Mouse (Mus musculus): ENCODE results near the gene Slc25a4.
A peak's percentile ranks its signal among the peaks of the same experiment; 100 is the strongest.
"Not testable (repeated sequence)": the region's sequence is repeated elsewhere in the genome, so short reads cannot be mapped to it uniquely, and the experiment has no call there.

Gene Slc25a4

DNA sequence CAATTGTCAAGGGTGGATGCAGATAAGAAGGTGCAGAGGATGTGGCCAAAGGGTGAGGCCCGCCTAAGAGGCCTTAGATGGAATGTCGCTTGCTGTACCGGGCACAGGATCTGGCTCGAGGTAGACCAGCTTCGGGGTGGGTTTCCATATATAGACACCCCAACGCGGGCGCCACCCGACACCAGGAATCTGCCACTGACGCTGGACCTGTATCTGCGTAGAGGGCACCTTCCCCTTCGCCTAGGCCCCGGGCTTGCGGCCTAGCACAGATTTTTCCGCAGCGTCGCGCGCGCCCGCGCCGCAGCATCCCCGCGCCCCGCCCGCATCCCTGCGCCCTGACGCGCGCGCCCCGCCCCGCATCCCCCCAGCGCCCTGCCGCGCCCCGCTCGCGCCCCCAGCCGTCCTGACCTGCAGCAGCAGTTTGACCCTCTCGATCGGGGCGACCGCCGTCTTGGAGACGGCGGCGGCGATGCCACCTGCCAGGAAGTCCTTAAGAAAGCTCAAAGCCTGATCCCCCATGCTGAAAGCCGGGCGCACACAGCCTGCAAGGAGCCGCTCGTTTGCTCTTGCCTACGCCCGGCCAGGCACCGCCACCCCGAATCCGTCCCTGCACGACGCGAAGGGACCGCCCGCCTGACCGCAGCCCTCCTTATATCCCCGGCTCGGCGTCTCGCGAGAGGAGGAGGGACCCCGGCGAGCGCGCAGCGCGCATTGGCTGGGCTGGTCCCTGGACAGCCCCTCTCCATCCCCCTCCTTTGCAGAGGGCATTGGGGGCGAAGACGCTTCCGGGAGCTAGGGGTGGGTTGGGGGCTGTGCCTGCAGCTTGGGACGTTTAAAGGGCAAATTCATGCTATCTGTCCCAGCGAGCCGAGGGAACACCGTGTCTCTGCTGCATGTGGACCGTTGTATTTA is at the start of gene Slc25a4:
Slc25a4 (minus strand) TSS at position 881 of the 912 bp plus-strand sequence.
- no peaks in the 10 kb centered on the region for H3K27me3 ChIP-seq (ENCODE audit: control insufficient read depth, insufficient read depth, low read length, poor library complexity, severe bottlenecking)
- H3K36me3 ChIP-seq (ENCODE audit: control insufficient read depth, insufficient read depth, low read length, poor library complexity, severe bottlenecking) = peaks cover 8% of the 10 kb centered on the region; the same call in 1 of the 2 replicates
- DNase-seq (ENCODE audit: low read depth, low spot score) = peak; percentile 90

DNA sequence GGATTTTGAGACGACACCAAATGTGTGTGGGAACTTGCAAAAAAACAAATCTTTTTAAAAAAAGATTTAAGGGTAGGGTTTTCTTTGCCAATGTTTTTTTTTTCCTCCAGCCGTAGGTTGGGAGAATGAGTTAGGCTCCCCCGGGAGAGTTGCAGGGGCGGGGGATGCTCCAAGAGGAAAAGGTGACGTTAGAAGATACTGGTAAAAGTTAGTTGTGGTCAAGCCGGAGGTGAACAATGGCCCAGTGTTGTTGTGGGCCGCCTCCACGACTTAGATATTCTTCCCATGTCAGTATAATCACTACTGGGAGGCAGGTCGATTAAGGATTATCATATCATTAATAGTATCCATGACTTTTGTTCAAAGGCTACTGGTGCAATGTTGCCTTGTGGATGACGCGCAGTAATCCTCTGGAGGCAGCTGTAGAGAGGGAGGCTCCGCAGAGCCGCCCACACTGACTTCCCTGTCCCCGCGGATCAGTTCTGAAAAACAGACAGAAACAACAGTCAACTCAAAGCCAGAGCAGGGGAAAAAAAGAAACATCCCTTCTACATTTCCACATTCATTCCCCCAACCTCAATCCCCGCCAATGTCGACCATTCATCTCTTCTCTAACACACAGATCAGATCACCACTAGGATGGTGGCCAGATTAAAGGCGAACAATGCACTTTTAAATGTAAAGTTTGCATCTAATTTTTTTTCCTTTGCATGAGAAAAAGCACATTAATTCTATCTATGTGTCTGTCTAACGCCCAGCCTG is 47.0 kb upstream of the Slc25a4 start:
- Histone ChIP-seq H3K36me3 (ENCODE audit: control insufficient read depth, insufficient read depth, low read length, poor library complexity, severe bottlenecking) (no peaks in the 10 kb centered on the region), H3K27me3 (ENCODE audit: control insufficient read depth, insufficient read depth, low read length, poor library complexity, severe bottlenecking) (no peaks in the 10 kb centered on the region)
- DNase-seq (ENCODE audit: low read depth, low spot score) = no peak

DNA sequence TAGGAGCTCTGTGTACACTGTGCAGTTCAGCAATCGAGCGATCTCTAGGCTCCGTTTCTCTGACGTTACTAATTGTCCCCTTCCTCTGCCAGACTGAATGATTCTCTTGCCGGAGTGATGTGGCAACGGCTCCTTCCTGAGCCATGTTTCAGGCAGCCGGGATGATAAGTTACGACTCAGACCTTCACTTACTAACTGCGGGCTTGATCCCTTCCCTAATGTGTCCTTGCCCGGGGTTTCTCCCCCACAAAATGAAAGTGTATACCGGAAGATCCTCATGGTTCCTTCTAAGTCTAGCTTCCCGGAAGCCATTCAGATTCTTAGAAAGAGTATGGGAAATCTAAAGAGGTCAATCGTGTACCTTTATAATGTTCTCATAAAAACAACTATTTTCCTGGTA is 41.4 kb upstream of the Slc25a4 start:
- Histone ChIP-seq H3K36me3 (ENCODE audit: control insufficient read depth, insufficient read depth, low read length, poor library complexity, severe bottlenecking) (no peaks in the 10 kb centered on the region), H3K27me3 (ENCODE audit: control insufficient read depth, insufficient read depth, low read length, poor library complexity, severe bottlenecking) (no peaks in the 10 kb centered on the region)
- no peak for DNase-seq (ENCODE audit: low read depth, low spot score)

DNA sequence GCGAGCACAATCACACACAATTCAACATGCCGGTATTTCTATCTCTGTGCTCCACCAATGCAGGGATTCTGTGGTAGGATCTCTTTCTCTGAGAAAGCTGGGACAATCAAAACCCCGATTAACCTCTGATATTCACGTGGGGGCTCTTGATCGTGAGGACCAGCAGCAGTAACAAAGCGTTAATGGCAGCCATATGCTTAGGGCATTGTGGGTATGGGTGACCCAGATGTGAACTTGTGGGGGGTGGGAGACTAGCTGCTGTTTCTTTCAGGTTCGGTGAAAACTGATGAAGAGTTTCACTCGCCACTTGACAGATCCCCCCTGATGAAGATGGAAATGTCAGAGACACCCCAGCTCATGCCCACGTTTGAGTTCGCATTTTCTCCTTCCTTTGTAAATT is 40.5 kb upstream of the Slc25a4 start:
- no peaks in the 10 kb centered on the region for H3K27me3 ChIP-seq (ENCODE audit: control insufficient read depth, insufficient read depth, low read length, poor library complexity, severe bottlenecking)
- no peak for DNase-seq (ENCODE audit: low read depth, low spot score)
- H3K36me3 ChIP-seq (ENCODE audit: control insufficient read depth, insufficient read depth, low read length, poor library complexity, severe bottlenecking) = no peaks in the 10 kb centered on the region

DNA sequence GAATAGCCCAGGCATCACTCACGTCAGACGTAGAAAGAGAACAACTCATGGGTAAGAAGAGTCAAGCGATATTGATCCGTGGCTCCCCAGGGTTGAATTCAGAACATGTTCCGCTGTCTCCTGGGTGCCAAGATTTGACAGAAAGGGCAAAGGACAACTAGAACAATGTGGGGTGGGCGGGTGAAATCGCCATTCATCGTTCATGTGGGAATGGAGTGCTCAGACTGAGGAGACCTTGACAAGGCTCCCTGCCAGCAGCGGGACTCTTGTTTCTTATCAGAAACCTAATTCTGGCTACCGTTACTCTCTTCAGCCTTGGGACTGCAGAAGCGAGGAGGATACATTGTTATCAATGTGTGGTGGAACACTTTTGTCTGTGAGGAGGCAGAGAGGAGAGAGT is 35.3 kb upstream of the Slc25a4 start:
- Histone ChIP-seq H3K36me3 (ENCODE audit: control insufficient read depth, insufficient read depth, low read length, poor library complexity, severe bottlenecking) (no peaks in the 10 kb centered on the region), H3K27me3 (ENCODE audit: control insufficient read depth, insufficient read depth, low read length, poor library complexity, severe bottlenecking) (no peaks in the 10 kb centered on the region)
- DNase-seq (ENCODE audit: low read depth, low spot score) = no peak

DNA sequence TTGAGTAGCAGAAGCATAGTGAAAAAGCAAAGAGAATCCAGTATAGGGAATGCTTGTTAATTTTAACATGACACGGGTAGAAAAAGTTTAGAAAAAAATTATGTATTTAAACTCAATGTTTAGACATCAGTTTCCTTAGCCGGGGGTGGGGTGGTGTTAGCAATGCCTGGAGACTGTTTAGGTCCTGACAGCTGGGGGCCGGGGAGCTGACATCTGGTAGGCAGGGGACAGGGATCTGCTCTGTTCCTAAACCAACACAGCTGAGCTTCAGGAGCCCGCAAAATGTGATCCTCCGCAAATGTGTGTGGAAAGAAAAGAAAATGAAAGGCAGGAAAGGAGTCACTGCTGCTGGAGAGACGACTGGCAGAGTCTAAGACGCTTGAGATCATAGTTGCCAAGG is 31.9 kb upstream of the Slc25a4 start:
- no peaks in the 10 kb centered on the region for H3K36me3 ChIP-seq (ENCODE audit: control insufficient read depth, insufficient read depth, low read length, poor library complexity, severe bottlenecking)
- DNase-seq (ENCODE audit: low read depth, low spot score) = no peak
- no peaks in the 10 kb centered on the region for H3K27me3 ChIP-seq (ENCODE audit: control insufficient read depth, insufficient read depth, low read length, poor library complexity, severe bottlenecking)

DNA sequence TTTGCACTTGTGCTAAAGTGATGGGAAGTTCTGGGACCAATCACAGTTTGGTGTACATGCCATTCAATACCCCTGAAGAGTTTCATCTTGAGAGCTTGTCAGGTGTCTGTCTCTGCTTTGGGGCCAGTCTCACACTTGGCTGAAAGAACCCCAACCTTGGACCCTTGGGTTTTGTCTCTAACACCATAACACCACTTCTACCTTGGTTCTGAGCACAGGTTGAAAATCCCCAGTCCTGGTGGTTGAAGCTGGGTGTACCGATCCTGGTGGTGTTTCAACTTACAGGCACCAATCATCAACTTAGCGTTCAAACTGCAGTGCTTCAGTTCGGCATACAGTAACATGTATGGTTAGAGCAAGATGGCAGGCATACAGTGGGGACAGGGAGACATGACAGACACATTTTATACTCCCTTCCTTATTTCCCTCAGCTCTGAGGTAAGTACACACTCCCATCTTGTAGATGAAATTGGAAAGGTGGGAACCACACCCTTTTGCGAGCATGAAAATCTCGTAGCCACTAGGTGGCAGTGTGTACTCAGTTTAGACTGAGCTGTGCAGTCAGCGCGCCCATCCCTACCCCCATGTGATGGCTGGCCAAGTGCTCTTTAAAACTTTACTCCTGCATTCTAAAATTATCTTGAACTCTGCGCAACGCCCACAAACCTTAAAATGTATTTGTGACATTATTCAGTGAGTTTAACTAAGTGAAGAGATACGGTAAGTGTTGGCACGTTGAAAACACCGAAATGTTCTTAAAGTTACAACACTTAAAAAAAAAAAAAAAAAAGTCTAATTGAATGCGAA is 30.7 kb upstream of the Slc25a4 start:
- Histone ChIP-seq H3K36me3 (ENCODE audit: control insufficient read depth, insufficient read depth, low read length, poor library complexity, severe bottlenecking) (no peaks in the 10 kb centered on the region), H3K27me3 (ENCODE audit: control insufficient read depth, insufficient read depth, low read length, poor library complexity, severe bottlenecking) (no peaks in the 10 kb centered on the region; the same call in 1 of the 2 replicates)
- DNase-seq (ENCODE audit: low read depth, low spot score) = peak; percentile 82

DNA sequence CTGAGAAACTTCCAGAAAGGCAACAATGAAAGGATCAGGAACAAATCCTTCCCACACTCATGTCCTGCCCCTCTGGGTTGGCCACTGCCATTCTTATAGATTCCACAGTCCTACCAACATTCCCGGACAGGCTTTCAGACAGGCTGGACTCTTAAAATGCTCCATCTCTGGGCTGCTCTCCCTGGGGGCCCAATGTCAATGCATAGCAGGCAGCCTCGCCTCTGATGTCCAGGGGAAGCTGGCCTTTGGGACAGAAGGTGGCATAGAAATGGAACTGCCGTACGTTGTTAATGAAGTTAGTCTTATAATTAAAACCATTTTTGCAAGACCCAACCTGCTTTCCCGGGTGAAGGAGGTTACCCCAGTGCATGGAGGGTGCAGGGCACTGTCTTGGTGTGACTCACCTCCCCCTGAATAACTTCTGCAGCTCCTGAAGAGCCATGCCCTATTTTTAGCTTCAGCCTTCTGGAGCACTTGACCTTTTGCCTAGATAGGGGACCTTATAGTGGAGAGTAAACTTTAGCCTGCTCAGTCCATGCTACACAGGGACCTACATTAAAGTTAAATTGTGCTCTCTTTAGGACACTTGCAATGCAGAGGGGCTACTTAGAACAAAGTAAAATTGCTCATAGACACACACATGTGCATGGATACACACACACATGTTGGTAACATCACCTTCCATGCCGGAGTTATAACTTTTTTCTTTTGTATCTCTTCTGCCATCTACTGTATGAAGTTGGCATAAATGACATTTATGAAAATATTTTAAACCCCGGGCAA is 25.5 kb upstream of the Slc25a4 start:
- H3K27me3 ChIP-seq (ENCODE audit: control insufficient read depth, insufficient read depth, low read length, poor library complexity, severe bottlenecking) = no peaks in the 10 kb centered on the region; the same call in 1 of the 2 replicates
- H3K36me3 ChIP-seq (ENCODE audit: control insufficient read depth, insufficient read depth, low read length, poor library complexity, severe bottlenecking) = no peaks in the 10 kb centered on the region
- peak; percentile 20 for DNase-seq (ENCODE audit: low read depth, low spot score)

DNA sequence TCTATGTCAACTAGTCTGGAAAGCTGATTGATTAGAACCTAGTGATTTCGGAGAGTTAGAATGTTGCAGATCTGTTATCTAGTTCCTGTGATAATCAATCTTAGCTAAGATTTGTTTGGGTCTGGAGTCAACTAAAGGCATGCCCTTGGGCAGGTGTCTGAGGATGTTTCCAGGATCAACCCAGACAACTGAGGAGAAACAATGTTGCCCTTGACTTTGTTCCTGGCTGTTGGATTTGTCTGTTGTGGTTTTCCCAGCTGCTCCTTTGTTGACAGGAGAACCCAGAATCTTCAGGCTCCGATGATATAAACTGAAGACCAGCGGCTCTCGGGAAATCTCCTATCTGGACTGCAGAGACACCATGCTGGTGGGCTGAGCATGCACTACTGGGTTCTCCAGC is 23.7 kb upstream of the Slc25a4 start:
- Histone ChIP-seq H3K36me3 (ENCODE audit: control insufficient read depth, insufficient read depth, low read length, poor library complexity, severe bottlenecking) (no peaks in the 10 kb centered on the region), H3K27me3 (ENCODE audit: control insufficient read depth, insufficient read depth, low read length, poor library complexity, severe bottlenecking) (no peaks in the 10 kb centered on the region; the same call in 1 of the 2 replicates)
- no peak for DNase-seq (ENCODE audit: low read depth, low spot score)

DNA sequence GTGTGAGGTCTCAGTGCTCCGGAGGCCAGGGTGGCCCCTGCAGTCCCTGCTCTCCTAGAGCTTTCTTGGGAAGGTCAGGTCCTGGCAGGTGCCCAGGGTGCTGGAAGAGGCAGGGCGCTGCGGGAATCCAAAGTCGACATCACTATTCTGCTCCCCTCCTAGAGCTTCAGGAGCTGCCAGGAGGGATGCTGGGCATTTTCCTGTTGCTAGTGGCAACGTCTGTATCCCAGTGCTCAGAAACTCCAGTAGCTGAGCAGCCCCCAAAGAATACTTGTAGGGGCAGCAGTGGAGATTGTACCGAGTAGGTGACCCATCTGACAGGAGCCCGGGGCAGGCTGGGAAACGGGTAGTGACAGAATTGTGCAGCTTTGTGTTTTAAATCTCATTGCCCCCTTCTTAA is 21.7 kb upstream of the Slc25a4 start:
- Histone ChIP-seq H3K36me3 (ENCODE audit: control insufficient read depth, insufficient read depth, low read length, poor library complexity, severe bottlenecking) (no peaks in the 10 kb centered on the region), H3K27me3 (ENCODE audit: control insufficient read depth, insufficient read depth, low read length, poor library complexity, severe bottlenecking) (no peaks in the 10 kb centered on the region; the same call in 1 of the 2 replicates)
- DNase-seq (ENCODE audit: low read depth, low spot score) = no peak

DNA sequence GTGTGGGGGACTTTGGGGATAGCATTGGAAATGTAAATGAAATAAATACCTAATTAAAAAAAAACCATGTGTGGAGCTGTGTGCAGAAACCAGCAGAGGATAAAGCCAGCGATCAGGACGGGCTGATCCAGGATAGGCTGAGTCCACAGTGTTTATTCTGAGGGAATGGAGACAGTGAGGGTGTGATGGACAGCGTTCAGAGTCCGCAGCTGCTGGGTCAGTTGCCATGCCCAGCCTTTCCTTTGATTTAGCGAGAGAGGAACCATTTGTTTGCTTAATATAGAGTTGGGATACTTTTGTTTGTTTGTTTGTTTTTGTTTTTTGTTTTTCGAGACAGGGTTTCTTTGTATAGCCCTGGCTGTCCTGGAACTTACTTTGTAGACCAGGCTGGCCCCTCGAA is 20.9 kb upstream of the Slc25a4 start:
- not testable (repeated sequence) for H3K36me3 ChIP-seq (ENCODE audit: control insufficient read depth, insufficient read depth, low read length, poor library complexity, severe bottlenecking); H3K27me3 ChIP-seq (ENCODE audit: control insufficient read depth, insufficient read depth, low read length, poor library complexity, severe bottlenecking)

DNA sequence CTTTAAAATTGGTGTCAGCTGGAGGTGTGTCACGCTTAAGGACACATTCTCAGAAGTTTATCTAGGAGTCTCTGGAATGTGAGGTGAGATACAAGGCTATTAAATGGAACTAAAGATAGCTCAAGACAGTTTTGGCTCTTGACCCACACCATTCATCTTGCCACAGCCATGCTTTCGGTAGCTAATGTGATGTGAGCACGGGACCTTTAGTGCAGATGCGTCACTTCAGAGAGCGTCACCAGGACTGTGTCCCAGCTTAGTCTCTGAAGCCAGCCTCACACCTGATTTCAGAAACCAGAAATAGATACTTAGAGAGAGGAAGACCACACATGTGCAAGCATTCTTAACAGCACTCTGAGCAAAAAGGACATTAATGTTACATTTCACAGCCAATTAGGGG is 15.5 kb upstream of the Slc25a4 start:
- no peak for DNase-seq (ENCODE audit: low read depth, low spot score)
- H3K36me3 ChIP-seq (ENCODE audit: control insufficient read depth, insufficient read depth, low read length, poor library complexity, severe bottlenecking) = no peaks in the 10 kb centered on the region
- no peaks in the 10 kb centered on the region for H3K27me3 ChIP-seq (ENCODE audit: control insufficient read depth, insufficient read depth, low read length, poor library complexity, severe bottlenecking)

More for the DNA sequence above, 20.9 kb upstream of the Slc25a4 start:
- not testable (repeated sequence) for DNase-seq (ENCODE audit: low read depth, low spot score)

DNA sequence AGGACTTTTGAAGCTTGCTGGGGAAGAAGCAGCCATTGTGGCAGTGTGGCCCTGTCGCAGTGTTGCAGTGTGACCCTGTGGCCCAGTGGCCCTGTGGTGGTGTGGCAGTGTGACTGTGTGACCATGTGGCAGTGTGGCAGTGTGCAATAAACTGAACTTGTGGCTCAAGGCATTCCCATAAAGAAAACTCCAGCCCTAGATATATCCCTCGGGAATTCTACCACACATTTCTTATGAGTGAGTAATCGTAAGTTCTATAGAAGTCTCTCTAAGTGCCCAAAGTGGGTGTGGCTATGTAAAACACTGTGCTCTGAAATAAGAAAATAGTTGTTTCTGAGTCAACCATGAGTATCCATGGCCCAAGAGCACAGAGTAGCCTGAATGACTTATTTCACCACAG is 14.4 kb upstream of the Slc25a4 start:
- no peak for DNase-seq (ENCODE audit: low read depth, low spot score)
- H3K36me3 ChIP-seq (ENCODE audit: control insufficient read depth, insufficient read depth, low read length, poor library complexity, severe bottlenecking) = no peaks in the 10 kb centered on the region
- no peaks in the 10 kb centered on the region for H3K27me3 ChIP-seq (ENCODE audit: control insufficient read depth, insufficient read depth, low read length, poor library complexity, severe bottlenecking)

DNA sequence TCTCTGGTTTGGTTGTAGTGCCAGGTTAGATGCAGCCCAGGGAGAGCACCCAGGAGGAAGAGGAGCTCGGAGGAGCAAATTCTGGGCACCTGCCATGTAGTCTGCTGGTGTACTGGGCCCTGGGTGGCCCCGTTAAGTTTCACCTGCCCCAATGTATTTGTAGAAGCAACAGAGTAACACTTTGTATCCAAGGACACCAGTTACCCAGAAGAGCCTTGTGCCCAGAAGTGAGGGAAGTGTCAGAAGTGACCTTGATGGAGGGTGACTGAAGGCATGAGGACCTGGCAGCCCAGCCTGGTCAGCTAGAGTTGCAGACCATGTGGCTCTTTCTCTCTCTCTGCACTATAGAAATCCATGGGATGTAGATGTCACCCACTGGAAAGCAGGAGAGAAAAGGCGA is 9.5 kb upstream of the Slc25a4 start:
- no peak for DNase-seq (ENCODE audit: low read depth, low spot score)
- Histone ChIP-seq H3K36me3 (ENCODE audit: control insufficient read depth, insufficient read depth, low read length, poor library complexity, severe bottlenecking) (no peaks in the 10 kb centered on the region), H3K27me3 (ENCODE audit: control insufficient read depth, insufficient read depth, low read length, poor library complexity, severe bottlenecking) (no peaks in the 10 kb centered on the region)
